ENCODE assay signal across 31 mouse cellular contexts in the genomic region with DNA sequence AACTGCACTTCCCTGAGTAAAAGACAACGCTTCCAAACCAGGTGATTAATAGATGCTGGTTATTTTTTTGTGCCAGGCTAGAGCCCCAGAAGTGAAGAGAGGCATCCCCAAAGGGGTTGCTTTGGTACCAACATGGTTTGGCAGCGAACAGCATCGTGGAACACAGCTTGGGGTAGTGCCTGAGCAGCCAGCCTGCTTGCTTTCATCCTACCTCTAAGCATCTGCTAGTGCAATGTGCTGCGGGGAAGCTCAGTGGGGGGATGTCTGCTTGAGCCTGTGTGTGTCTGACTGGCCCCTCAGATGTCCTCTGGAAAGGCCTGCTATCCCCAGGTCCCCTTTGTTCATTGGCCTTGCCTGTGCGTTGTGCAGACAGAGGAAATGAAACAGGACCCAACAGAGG. TPM values are rescaled to one million over a fixed set of nuclear protein-coding genes. Genes with fewer than 3 reads are reported as not detected.
A peak's percentile ranks its signal among the peaks of the same experiment; 100 is the strongest.
DNase-seq lines count a peak whose midpoint lies in the region; ATAC-seq and TF ChIP-seq lines count a peak whose summit lies in the region.
"Had no signal": no experiment of that assay in that cellular context is flagged by ENCODE, and none has a peak within 500 bp of the region (broad histone marks: within the 10 kb centered on the region; RNA-seq: fewer than 3 reads in every experiment).

No protein-coding gene starts in this region.

- no peak overlapping the region for H3K9ac ChIP-seq in hindbrain, embryonic 14.5 days
- no peak overlapping the region; the same call in 1 of the 2 replicates for H3K9ac ChIP-seq in hindbrain, embryonic 16.5 days (ENCODE audit: low read depth, low read length)
- H3K9ac ChIP-seq: forebrain, embryonic 12.5 days; lung, embryonic 14.5 days had no signal

- H3K27ac ChIP-seq in hindbrain, embryonic 14.5 days, result 0 out of 2 replicates have a peak overlapping the region, but pooled peaks have one; percentile 38
- H3K27ac ChIP-seq in hindbrain, embryonic 16.5 days (ENCODE audit: low read depth, low read length), result no peak overlapping the region
- no peak overlapping the region for H3K27ac ChIP-seq in kidney, adult 2 months (ENCODE audit: insufficient read depth, low read depth, low read length)
- H3K27ac ChIP-seq: forebrain, embryonic 12.5 days; heart, adult 2 months; kidney, postnatal 0 days; limb, embryonic 10.5 days had no signal

- no peaks in the 10 kb centered on the region for H3K4me1 ChIP-seq in hindbrain, embryonic 14.5 days (replicated peaks; ENCODE audit: control insufficient read depth, insufficient read depth, low read length)
- no peaks in the 10 kb centered on the region for H3K4me1 ChIP-seq in hindbrain, embryonic 16.5 days (ENCODE audit: control insufficient read depth, insufficient read depth, low read depth, low read length)
- H3K4me1 ChIP-seq in kidney, adult 2 months (ENCODE audit: control insufficient read depth, insufficient read depth, low read length), result no peaks in the 10 kb centered on the region
- H3K4me1 ChIP-seq: forebrain, embryonic 12.5 days had no signal

- H3K36me3 ChIP-seq in hindbrain, embryonic 14.5 days (replicated peaks; ENCODE audit: control insufficient read depth, insufficient read depth), result no peaks in the 10 kb centered on the region
- H3K36me3 ChIP-seq in hindbrain, embryonic 16.5 days (ENCODE audit: control insufficient read depth, insufficient read depth, low read length), result no peaks in the 10 kb centered on the region
- no peaks in the 10 kb centered on the region for H3K36me3 ChIP-seq in kidney, adult 2 months (ENCODE audit: control insufficient read depth, insufficient read depth, low read length)
- H3K36me3 ChIP-seq: forebrain, embryonic 12.5 days; G1E; limb, embryonic 10.5 days had no signal

- no peak overlapping the region for H3K4me2 ChIP-seq in hindbrain, embryonic 14.5 days (replicated peaks)
- H3K4me2 ChIP-seq in hindbrain, embryonic 16.5 days (ENCODE audit: low read length), result no peak overlapping the region
- H3K4me2 ChIP-seq: forebrain, embryonic 12.5 days; lung, embryonic 14.5 days had no signal

- no peak for ATAC-seq in hindbrain, embryonic 14.5 days (ENCODE audit: low FRiP score)
- ATAC-seq in hindbrain, embryonic 16.5 days, result no peak
- ATAC-seq: activated CD4-positive, CD25-positive, alpha-beta regulatory T cell, adult 4 months had no signal

- no peaks in the 10 kb centered on the region for H3K9me3 ChIP-seq in hindbrain, embryonic 14.5 days (ENCODE audit: control insufficient read depth, low read length)
- H3K9me3 ChIP-seq in hindbrain, embryonic 16.5 days (ENCODE audit: control insufficient read depth, low read length), result no peaks in the 10 kb centered on the region
- H3K9me3 ChIP-seq: forebrain, embryonic 12.5 days; limb, embryonic 10.5 days had no signal

- 36% methylated on average over 5 of the region's 5 CpGs for WGBS in hindbrain, embryonic 14.5 days
- WGBS in hindbrain, embryonic 16.5 days, result 35% methylated on average over 5 of the region's 5 CpGs
- 63% methylated on average over 5 of the region's 5 CpGs for WGBS in kidney, adult 2 months

- no peak for TF ChIP-seq POLR2A in kidney, adult 2 months (IDR thresholded peaks at IDR 0.05; ENCODE audit: low read depth, low read length)

- TF ChIP-seq CTCF in kidney, adult 2 months (conservative IDR thresholded peaks at IDR 0.05; ENCODE audit: insufficient read depth, insufficient read length, low read depth, low read length), result no peak

- no peaks in the 10 kb centered on the region for H3K27me3 ChIP-seq in hindbrain, embryonic 14.5 days (ENCODE audit: control insufficient read depth, insufficient read depth, low read length)
- no peaks in the 10 kb centered on the region for H3K27me3 ChIP-seq in hindbrain, embryonic 16.5 days (replicated peaks; ENCODE audit: control insufficient read depth, insufficient read depth, low read length)
- H3K27me3 ChIP-seq in kidney, adult 2 months (replicated peaks; ENCODE audit: control insufficient read depth, insufficient read depth, low read length), result no peaks in the 10 kb centered on the region
- H3K27me3 ChIP-seq: forebrain, embryonic 12.5 days had no signal

- no peak overlapping the region for H3K4me3 ChIP-seq in hindbrain, embryonic 14.5 days (replicated peaks; ENCODE audit: low read length)
- H3K4me3 ChIP-seq in hindbrain, embryonic 16.5 days (ENCODE audit: low read length), result no peak overlapping the region
- no peak overlapping the region for H3K4me3 ChIP-seq in kidney, adult 2 months (ENCODE audit: insufficient read depth, low read depth, low read length)
- H3K4me3 ChIP-seq: forebrain, embryonic 12.5 days; heart, adult 2 months; limb, embryonic 10.5 days had no signal

- DNase-seq in cerebellum, postnatal 25 days, result peak; percentile 9 to 18
- no peak for DNase-seq in cerebellum, postnatal 4 days (ENCODE audit: low spot score in 2 of 2)
- no peak for DNase-seq in hindbrain, embryonic 14.5 days (ENCODE audit: low spot score)
- DNase-seq in right cerebral cortex, postnatal 25 days, result peak; percentile 8
- DNase-seq in right cerebral cortex, adult 18-20 months, result no peak
- DNase-seq in kidney, adult 2 months, result no peak
- no peak for DNase-seq in left cerebral cortex, adult 8-10 months (ENCODE audit: low spot score in 2 of 2)
- DNase-seq: adrenal gland, postnatal 10 days; cerebellum, adult 18-20 months; gastrocnemius, postnatal 25 days; heart, adult 2 months; heart, postnatal 36 days; kidney, adult 11 months; lung, embryonic 14.5 days; lung, postnatal 36 days; retina, postnatal 1 day; thymus, adult 18-20 months; thymus, postnatal 4 days had no signal

RNA-seq across cellular contexts. Expression of a gene that starts 42.4 kb away (rescaled TPM):
- 3.6 and 4.9 TPM in 2 replicates for polyA plus RNA-seq in hindbrain, embryonic 14.5 days (2014; fragmentation: Nextera tagmentation; extraction: Ambion mirVana)
- 5.2 and 6.3 TPM in 2 replicates for polyA plus RNA-seq in hindbrain, embryonic 16.5 days (2015; fragmentation: Nextera tagmentation; extraction: Ambion mirVana)
- not detected in 2 replicates for polyA plus RNA-seq in kidney, adult 2 months (2012; rRNA removed)
- total RNA-seq in left cerebral cortex, adult 8-10 months (2022), result 1 to 10 TPM; 1.8 to 3.0 (median 2.5) TPM
- total RNA-seq: gastrocnemius, postnatal 25 days; heart, adult 2 months; heart, postnatal 36 days; liver, adult 2 months; megakaryocyte-erythroid progenitor cell, adult 5-6 weeks; monocyte, adult 5-6 weeks had no signal
- polyA plus RNA-seq: G1E; heart, adult 2 months; heart, embryonic 14.5 days; limb, embryonic 10.5 days; liver, adult 2 months; lung, embryonic 14.5 days; neural tube, embryonic 11.5 days; spleen, adult 2 months; stomach, embryonic 14.5 days had no signal

Comparison
In these comparisons a context has a peak if more than half of its experiments do, and no peak if none do; other contexts are left out.
1. DNase-seq: peak in cerebellum, postnatal 25 days (2 of 2) and right cerebral cortex, postnatal 25 days (single experiment); none in cerebellum, postnatal 4 days (0 of 2), hindbrain, embryonic 14.5 days (single experiment), right cerebral cortex, adult 18-20 months (single experiment), kidney, adult 2 months (single experiment) and left cerebral cortex, adult 8-10 months (0 of 2).